Mouse (Mus musculus): ENCODE measurements at regions not wholly inside any gene's neighbourhood (a gene's known extent, or its start where the extent isn't known, plus 50 kb on each side); places are given as distances from the start of the nearest gene placed in this dataset.
A peak's percentile ranks its signal among the peaks of the same experiment; 100 is the strongest.

DNA sequence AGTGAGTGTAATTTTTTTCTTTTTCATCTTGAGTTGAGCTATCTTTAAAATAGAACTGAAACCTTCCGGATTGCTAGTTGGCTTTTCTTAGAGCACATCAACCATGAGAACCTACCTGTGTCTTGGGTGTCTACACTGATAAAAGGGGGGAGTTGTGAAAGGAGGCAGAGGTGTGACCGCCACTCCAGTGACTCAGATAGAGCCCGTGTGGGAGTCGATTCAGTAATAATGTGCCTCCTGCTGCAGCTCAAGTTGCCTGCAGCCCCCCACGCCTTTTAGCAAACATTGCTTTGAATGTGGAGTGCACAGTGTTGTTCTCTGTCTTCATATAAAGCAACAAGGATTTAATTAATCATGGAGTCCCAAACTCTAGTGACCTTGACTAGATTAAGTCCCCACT is 162.6 kb downstream of the Kcnrg start:
- H3K36me3 ChIP-seq (ENCODE audit: control insufficient read depth, insufficient read depth, low read length): no peaks in the 10 kb centered on the region
- no peak overlapping the region for H3K27ac ChIP-seq (replicated peaks; ENCODE audit: insufficient read depth, low read depth, low read length)
- 74% methylated on average over 5 of the region's 5 CpGs for WGBS
- no peaks in the 10 kb centered on the region for H3K4me1 ChIP-seq (ENCODE audit: control insufficient read depth, insufficient read depth, low read length)
- no peaks in the 10 kb centered on the region for H3K79me2 ChIP-seq (ENCODE audit: control insufficient read depth, insufficient read depth, low read length)
- no peak overlapping the region for H3K4me3 ChIP-seq (ENCODE audit: insufficient read depth, low read depth, low read length)
- no peaks in the 10 kb centered on the region for H3K27me3 ChIP-seq (ENCODE audit: control insufficient read depth, insufficient read depth, low read length)
- H3K9ac ChIP-seq (ENCODE audit: low read depth, low read length): no peak overlapping the region
- TF ChIP-seq CTCF (IDR thresholded peaks at IDR 0.05; ENCODE audit: low read depth, low read length) (no peak), POLR2A (IDR thresholded peaks at IDR 0.05; ENCODE audit: extremely low read depth, insufficient read depth, low read length) (no peak)
- DNase-seq (ENCODE audit: extremely low read depth, low read depth, low spot score): no peak

DNA sequence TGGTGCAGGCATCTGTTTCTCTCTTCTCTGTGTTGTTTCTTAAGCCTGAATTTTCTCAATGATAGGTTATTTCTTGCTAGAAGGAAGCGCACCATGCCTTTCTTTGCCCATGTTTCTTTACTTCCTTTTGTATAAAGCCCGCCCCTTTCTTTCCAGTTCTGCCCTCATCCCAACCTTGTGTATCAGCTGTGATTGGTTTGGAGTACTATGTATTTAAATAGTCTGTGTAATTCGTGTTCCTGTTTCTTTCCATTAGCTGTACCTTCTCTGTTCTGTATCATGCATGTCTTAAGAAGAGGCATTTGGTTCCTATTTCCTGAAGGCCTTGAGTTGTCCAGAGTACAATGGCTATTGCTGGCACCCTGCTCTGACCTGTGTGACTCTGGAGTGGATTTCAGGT is 166.9 kb downstream of the Kcnrg start:
- DNase-seq (ENCODE audit: extremely low read depth, low read depth, low spot score): peak; percentile 16
- Histone ChIP-seq H3K27me3 (ENCODE audit: control insufficient read depth, insufficient read depth, low read length) (no peaks in the 10 kb centered on the region; the same call in 1 of the 2 replicates), H3K4me3 (ENCODE audit: insufficient read depth, low read depth, low read length) (no peak overlapping the region), H3K27ac (replicated peaks; ENCODE audit: insufficient read depth, low read depth, low read length) (no peak overlapping the region), H3K4me1 (ENCODE audit: control insufficient read depth, insufficient read depth, low read length) (no peaks in the 10 kb centered on the region), H3K79me2 (ENCODE audit: control insufficient read depth, insufficient read depth, low read length) (no peaks in the 10 kb centered on the region), H3K36me3 (ENCODE audit: control insufficient read depth, insufficient read depth, low read length) (no peaks in the 10 kb centered on the region), H3K9ac (ENCODE audit: low read depth, low read length) (no peak overlapping the region)
- WGBS: 80% methylated on average over 3 of the region's 3 CpGs
- TF ChIP-seq CTCF (IDR thresholded peaks at IDR 0.05; ENCODE audit: low read depth, low read length) (no peak), POLR2A (IDR thresholded peaks at IDR 0.05; ENCODE audit: extremely low read depth, insufficient read depth, low read length) (no peak)

DNA sequence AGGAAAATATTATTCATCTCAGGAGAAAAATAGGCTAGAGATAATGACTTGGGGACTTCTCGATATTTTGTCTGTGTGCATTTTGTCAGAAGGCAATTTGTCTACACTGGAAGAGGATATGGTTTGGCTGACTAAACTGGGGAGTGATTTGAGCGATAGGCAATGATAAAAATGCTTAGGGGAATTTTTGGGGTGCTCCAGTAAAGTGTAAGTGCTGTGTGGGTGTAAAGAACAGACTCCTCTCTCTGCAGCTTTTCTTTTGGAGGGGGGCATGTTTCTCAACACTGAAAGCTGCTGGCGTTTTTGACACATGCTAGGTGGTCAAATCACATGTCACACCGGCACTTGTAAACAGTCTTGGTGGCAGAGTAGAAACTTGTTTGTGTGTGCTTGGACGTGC is 171.4 kb downstream of the Kcnrg start:
- no peak overlapping the region for H3K9ac ChIP-seq (ENCODE audit: low read depth, low read length)
- H3K79me2 ChIP-seq (ENCODE audit: control insufficient read depth, insufficient read depth, low read length): no peaks in the 10 kb centered on the region
- H3K4me1 ChIP-seq (ENCODE audit: control insufficient read depth, insufficient read depth, low read length): no peaks in the 10 kb centered on the region
- no peak for DNase-seq (ENCODE audit: extremely low read depth, low read depth, low spot score)
- H3K4me3 ChIP-seq (ENCODE audit: insufficient read depth, low read depth, low read length): no peak overlapping the region
- no peaks in the 10 kb centered on the region; the same call in 1 of the 2 replicates for H3K27me3 ChIP-seq (ENCODE audit: control insufficient read depth, insufficient read depth, low read length)
- TF ChIP-seq CTCF (IDR thresholded peaks at IDR 0.05; ENCODE audit: low read depth, low read length) (no peak), POLR2A (IDR thresholded peaks at IDR 0.05; ENCODE audit: extremely low read depth, insufficient read depth, low read length) (no peak)
- WGBS: 79% methylated on average over 5 of the region's 5 CpGs
- no peak overlapping the region for H3K27ac ChIP-seq (replicated peaks; ENCODE audit: insufficient read depth, low read depth, low read length)
- H3K36me3 ChIP-seq (ENCODE audit: control insufficient read depth, insufficient read depth, low read length): no peaks in the 10 kb centered on the region

DNA sequence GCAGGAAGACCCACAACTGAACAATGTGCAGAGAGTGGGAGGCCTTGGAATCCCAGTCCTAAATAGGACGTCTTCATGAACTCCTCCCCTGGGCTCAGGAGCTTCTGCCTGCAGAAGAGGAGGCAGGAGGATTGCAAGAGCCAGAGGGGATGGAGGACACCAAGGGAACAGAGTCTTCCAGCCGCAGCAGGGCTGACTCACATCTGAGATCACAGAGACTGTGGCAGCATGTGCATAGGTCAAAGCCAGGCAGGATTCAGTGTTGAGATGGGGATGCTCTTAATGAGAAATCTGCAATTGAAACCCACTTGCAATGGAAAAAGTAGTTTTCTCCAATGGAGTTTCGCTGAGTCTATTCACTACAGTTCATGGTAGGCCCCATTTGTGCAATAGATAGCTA is 175.9 kb downstream of the Kcnrg start:
- no peaks in the 10 kb centered on the region; the same call in 1 of the 2 replicates for H3K27me3 ChIP-seq (ENCODE audit: control insufficient read depth, insufficient read depth, low read length)
- DNase-seq (ENCODE audit: extremely low read depth, low read depth, low spot score): no peak
- H3K4me3 ChIP-seq (ENCODE audit: insufficient read depth, low read depth, low read length): no peak overlapping the region
- H3K27ac ChIP-seq (replicated peaks; ENCODE audit: insufficient read depth, low read depth, low read length): no peak overlapping the region
- H3K36me3 ChIP-seq (ENCODE audit: control insufficient read depth, insufficient read depth, low read length): no peaks in the 10 kb centered on the region
- no peaks in the 10 kb centered on the region for H3K4me1 ChIP-seq (ENCODE audit: control insufficient read depth, insufficient read depth, low read length)
- no peak for TF ChIP-seq CTCF (IDR thresholded peaks at IDR 0.05; ENCODE audit: low read depth, low read length)
- TF ChIP-seq POLR2A (IDR thresholded peaks at IDR 0.05; ENCODE audit: extremely low read depth, insufficient read depth, low read length): no peak
- no peak overlapping the region for H3K9ac ChIP-seq (ENCODE audit: low read depth, low read length)
- H3K79me2 ChIP-seq (ENCODE audit: control insufficient read depth, insufficient read depth, low read length): no peaks in the 10 kb centered on the region
- WGBS: 91% methylated on average over 3 of the region's 3 CpGs

DNA sequence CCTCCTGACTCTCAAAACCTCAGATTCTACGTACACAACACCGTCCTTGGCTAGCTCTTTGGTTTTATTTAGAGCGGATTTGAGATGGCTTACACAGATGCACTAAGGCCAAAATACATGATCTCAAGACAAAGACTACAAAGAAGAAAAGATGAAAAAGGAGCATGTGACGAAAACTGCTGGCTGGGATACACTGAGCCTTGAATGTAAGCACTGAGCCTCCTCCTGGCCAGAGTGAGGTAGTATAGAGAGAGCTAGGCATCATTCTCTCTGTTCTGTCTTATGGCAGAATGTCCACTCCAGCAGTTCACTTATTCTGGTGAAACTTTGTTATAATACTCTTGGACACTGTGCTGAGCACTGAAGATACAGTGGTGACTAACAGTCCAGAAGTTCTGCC is 177.4 kb downstream of the Kcnrg start:
- H3K4me1 ChIP-seq (ENCODE audit: control insufficient read depth, insufficient read depth, low read length): no peaks in the 10 kb centered on the region
- TF ChIP-seq POLR2A (IDR thresholded peaks at IDR 0.05; ENCODE audit: extremely low read depth, insufficient read depth, low read length) (no peak), CTCF (IDR thresholded peaks at IDR 0.05; ENCODE audit: low read depth, low read length) (no peak)
- no peak for DNase-seq (ENCODE audit: extremely low read depth, low read depth, low spot score)
- H3K27me3 ChIP-seq (ENCODE audit: control insufficient read depth, insufficient read depth, low read length): no peaks in the 10 kb centered on the region
- 94% methylated on average over 4 of the region's 4 CpGs for WGBS
- no peaks in the 10 kb centered on the region for H3K36me3 ChIP-seq (ENCODE audit: control insufficient read depth, insufficient read depth, low read length)
- H3K4me3 ChIP-seq (ENCODE audit: insufficient read depth, low read depth, low read length): no peak overlapping the region
- H3K9ac ChIP-seq (ENCODE audit: low read depth, low read length): no peak overlapping the region
- no peak overlapping the region for H3K27ac ChIP-seq (replicated peaks; ENCODE audit: insufficient read depth, low read depth, low read length)
- no peaks in the 10 kb centered on the region for H3K79me2 ChIP-seq (ENCODE audit: control insufficient read depth, insufficient read depth, low read length)

GRCm38 (mm10) chr14:61786031-61786430 is 178.8 kb downstream of the Kcnrg start:
- no peak for DNase-seq (ENCODE audit: extremely low read depth, low read depth, low spot score)
- TF ChIP-seq POLR2A (IDR thresholded peaks at IDR 0.05; ENCODE audit: extremely low read depth, insufficient read depth, low read length) (no peak), CTCF (IDR thresholded peaks at IDR 0.05; ENCODE audit: low read depth, low read length) (no peak)
- no peak overlapping the region for H3K9ac ChIP-seq (ENCODE audit: low read depth, low read length)
- no peaks in the 10 kb centered on the region for H3K4me1 ChIP-seq (ENCODE audit: control insufficient read depth, insufficient read depth, low read length)
- H3K79me2 ChIP-seq (ENCODE audit: control insufficient read depth, insufficient read depth, low read length): no peaks in the 10 kb centered on the region
- H3K27me3 ChIP-seq (ENCODE audit: control insufficient read depth, insufficient read depth, low read length): no peaks in the 10 kb centered on the region
- no peak overlapping the region for H3K27ac ChIP-seq (replicated peaks; ENCODE audit: insufficient read depth, low read depth, low read length)
- no peaks in the 10 kb centered on the region for H3K36me3 ChIP-seq (ENCODE audit: control insufficient read depth, insufficient read depth, low read length)
- no peak overlapping the region for H3K4me3 ChIP-seq (ENCODE audit: insufficient read depth, low read depth, low read length)

Data from liver, adult 2 months (tissue).